Mouse (Mus musculus) midbrain, embryonic 14.5 days (tissue): Measurements from ENCODE around the gene Efcab11. TPM values are rescaled to one million over a fixed set of nuclear protein-coding genes. Genes with fewer than 3 reads are reported as not detected.
A peak's percentile ranks its signal among the peaks of the same experiment; 100 is the strongest.
"Not testable (repeated sequence)": the region's sequence is repeated elsewhere in the genome, so short reads cannot be mapped to it uniquely, and the experiment has no call there.

ENCODE experiments used
- ATAC-seq: fragments of 200-750 bp; cut with Nextera tagmentation; 2 replicates; pipeline ENCODE4 v1.8.0; 2017; ENCODE audit warnings: moderate number of reproducible peaks, moderate library complexity; ENCODE audit not compliant: low FRiP score, low TSS enrichment
- DNase-seq: peaks from one replicate; pipeline ENCODE4 v3.0.0-alpha.2; 2015
- H3K27ac ChIP-seq: fragments of 300-500 bp; sonication (generic); replicated peaks from 2 replicates; pipeline ENCODE4 v1.5.1; 2014; ENCODE audit warnings: mild to moderate bottlenecking, low read depth, low read length, moderate library complexity
- H3K27me3 ChIP-seq: fragments of 300-500 bp; sonication (generic); 2 replicates; pipeline ENCODE4 v1.6.1; 2014; ENCODE audit warnings: low read length, control low read depth, mixed read lengths; ENCODE audit not compliant: control insufficient read depth, insufficient read depth
- H3K36me3 ChIP-seq: fragments of 300-500 bp; sonication (generic); 2 replicates; pipeline ENCODE4 v1.6.1; 2014; ENCODE audit warnings: low read length, control low read depth; ENCODE audit not compliant: control insufficient read depth, insufficient read depth
- H3K4me1 ChIP-seq: fragments of 300-500 bp; sonication (generic); 2 replicates; pipeline ENCODE4 v1.6.1; 2014; ENCODE audit warnings: mild to moderate bottlenecking, antibody characterized with exemption, low read length, control low read depth; ENCODE audit not compliant: control insufficient read depth, insufficient read depth
- H3K4me2 ChIP-seq: fragments of 300-500 bp; sonication (generic); 2 replicates; pipeline ENCODE4 v1.6.1; 2014; ENCODE audit warnings: mild to moderate bottlenecking, low read length, moderate library complexity
- H3K4me3 ChIP-seq: fragments of 300-500 bp; sonication (generic); replicated peaks from 2 replicates; pipeline ENCODE4 v1.5.1; 2014; ENCODE audit warnings: low read depth, low read length
- H3K9ac ChIP-seq: fragments of 300-500 bp; sonication (generic); replicated peaks from 2 replicates; pipeline ENCODE4 v1.6.1; 2014; ENCODE audit warnings: mild to moderate bottlenecking, low read length, moderate library complexity
- H3K9me3 ChIP-seq: fragments of 300-500 bp; sonication (generic); 2 replicates; pipeline ENCODE4 v1.6.1; 2016; ENCODE audit warnings: low read length, control low read depth, mixed read lengths; ENCODE audit not compliant: control insufficient read depth
- WGBS: fragments of 180-500 bp; shearing (Covaris S2); extraction: QIAGEN DNeasy Blood & Tissue Kit; methylation state at CpG from one replicate; pipeline ENCODE4 v1.1.7; 2014; 5-methylcytosine and 5-hydroxymethylcytosine counted together
- polyA plus RNA-seq: library from polyadenylated mRNA; unstranded; fragments of >200 nt; fragmentation: Nextera tagmentation; extraction: Ambion mirVana; gene quantifications from 2 replicates; pipeline ENCODE4 v1.2.1, GENCODE M21; 2014

Efcab11 gene
- polyA plus RNA-seq, 1 experiment from 2014 or later, result 6.5 TPM

DNA sequence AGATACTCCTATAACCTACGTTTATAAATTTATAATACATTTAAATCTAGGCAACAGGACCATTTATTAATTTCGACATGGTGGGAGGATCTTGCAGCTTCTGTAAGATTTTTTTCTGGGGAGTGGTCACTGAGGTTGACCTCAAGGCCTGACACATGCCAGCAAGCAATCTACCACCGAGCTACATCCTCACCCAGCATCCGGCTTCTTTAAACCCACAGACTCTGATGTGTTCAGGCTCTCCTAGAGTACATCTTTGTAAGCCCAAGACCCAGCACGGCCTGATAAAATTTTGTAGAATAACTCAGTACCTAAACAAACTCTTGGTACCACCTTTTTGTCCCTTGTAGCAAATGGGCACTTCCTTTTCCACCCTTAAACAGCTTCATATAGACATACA lies 46.7 kb downstream of the Efcab11 start:
- H3K4me1 ChIP-seq, result peaks cover 10% of the 10 kb centered on the region
- no peaks in the 10 kb centered on the region for H3K9me3 ChIP-seq
- no peaks in the 10 kb centered on the region for H3K27me3 ChIP-seq
- no peak overlapping the region for H3K9ac ChIP-seq
- WGBS, result 93% methylated on average over 5 of the region's 5 CpGs
- no peak for ATAC-seq
- H3K27ac ChIP-seq, result no peak overlapping the region
- H3K4me2 ChIP-seq, result no peak overlapping the region
- no peak for DNase-seq
- no peak overlapping the region for H3K4me3 ChIP-seq
- H3K36me3 ChIP-seq, result no peaks in the 10 kb centered on the region

- Histone ChIP-seq H3K9me3 (no peaks in the 10 kb centered on the region), H3K4me1 (peaks cover 10% of the 10 kb centered on the region), H3K9ac (no peak overlapping the region), H3K4me3 (0 out of 2 replicates have a peak overlapping the region, but pooled peaks have one; percentile 7), H3K4me2 (peak overlapping the region; percentile 42), H3K27ac (peak overlapping the region; percentile 78), H3K27me3 (no peaks in the 10 kb centered on the region), H3K36me3 (no peaks in the 10 kb centered on the region)
- 33% methylated on average over 20 of the region's 20 CpGs for whole genome bisulfite sequencing
- peak; percentile 72 for ATAC-seq
- DNase-seq, result peak; percentile 96
Measured at GRCm38 (mm10) chr12:99836404-99837131, 47.7 kb downstream of the Efcab11 start.

DNA sequence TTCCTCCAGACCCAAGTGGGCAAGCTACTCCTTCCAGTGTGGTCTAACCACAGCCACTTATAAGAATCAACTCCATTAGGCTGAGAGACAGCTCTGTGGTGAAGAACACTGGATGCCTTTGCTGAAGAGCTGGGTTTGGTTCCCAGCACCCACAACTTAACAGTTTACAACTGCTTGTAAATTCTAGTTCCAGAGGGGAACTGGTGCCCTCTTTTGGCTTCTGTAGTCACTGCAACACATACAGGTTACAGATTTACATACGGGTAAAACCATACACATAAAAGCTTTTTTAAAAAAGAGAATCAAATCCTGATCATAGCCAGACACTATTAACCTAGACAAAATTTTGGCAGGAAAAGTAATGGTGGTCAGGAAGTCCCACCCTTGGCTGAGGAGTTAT lies 50.8 kb downstream of the Efcab11 start:
- Histone ChIP-seq H3K36me3 (no peaks in the 10 kb centered on the region), H3K9ac (no peak overlapping the region), H3K4me2 (no peak overlapping the region), H3K4me3 (no peak overlapping the region), H3K9me3 (no peaks in the 10 kb centered on the region), H3K27me3 (no peaks in the 10 kb centered on the region), H3K4me1 (peaks cover 10% of the 10 kb centered on the region), H3K27ac (no peak overlapping the region)
- 96% methylated on average over 1 of the region's 1 CpGs for WGBS
- DNase-seq (no peak), ATAC-seq (no peak)

DNA sequence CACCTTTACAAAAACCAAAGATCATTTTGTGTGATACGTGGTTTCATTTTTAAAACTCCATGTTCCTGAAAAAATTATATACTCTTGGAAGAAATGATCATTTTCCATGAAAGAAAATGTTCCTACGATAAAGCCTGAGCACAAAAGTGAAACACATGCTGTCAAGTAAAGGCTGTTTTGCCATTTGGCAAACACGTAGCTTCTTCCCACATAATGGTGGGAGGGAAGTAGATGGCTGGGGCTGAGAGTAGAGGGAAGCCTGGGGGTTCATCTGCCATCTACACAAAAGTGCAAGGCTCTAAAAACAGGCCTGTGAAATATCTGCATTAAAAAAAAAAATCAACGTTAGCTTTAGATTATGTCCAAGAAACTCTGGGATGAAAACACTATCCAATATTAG lies 61.6 kb downstream of the Efcab11 start:
- DNase-seq, result no peak
- no peak overlapping the region for H3K4me2 ChIP-seq
- WGBS, result 90% methylated on average over 4 of the region's 4 CpGs
- H3K27me3 ChIP-seq, result no peaks in the 10 kb centered on the region
- no peaks in the 10 kb centered on the region for H3K9me3 ChIP-seq
- H3K36me3 ChIP-seq, result no peaks in the 10 kb centered on the region
- no peak overlapping the region for H3K9ac ChIP-seq
- no peak for ATAC-seq
- H3K4me1 ChIP-seq, result no peaks in the 10 kb centered on the region
- H3K27ac ChIP-seq, result no peak overlapping the region
- no peak overlapping the region for H3K4me3 ChIP-seq

- DNase-seq, result no peak
- Histone ChIP-seq H3K27ac (no peak overlapping the region), H3K27me3 (no peaks in the 10 kb centered on the region), H3K4me1 (no peaks in the 10 kb centered on the region), H3K9me3 (no peaks in the 10 kb centered on the region), H3K9ac (no peak overlapping the region), H3K36me3 (no peaks in the 10 kb centered on the region), H3K4me3 (no peak overlapping the region), H3K4me2 (no peak overlapping the region)
- no peak for ATAC-seq
- 84% methylated on average over 12 of the region's 12 CpGs for WGBS
Measured at GRCm38 (mm10) chr12:99821309-99821934, 62.8 kb downstream of the Efcab11 start.

GRCm38 (mm10) chr12:99819186-99819974 lies 64.9 kb downstream of the Efcab11 start:
- DNase-seq, result peak; percentile 35
- WGBS, result 78% methylated on average over 4 of the region's 4 CpGs
- Histone ChIP-seq H3K27me3 (no peaks in the 10 kb centered on the region), H3K9me3 (no peaks in the 10 kb centered on the region), H3K36me3 (no peaks in the 10 kb centered on the region), H3K4me3 (no peak overlapping the region), H3K9ac (no peak overlapping the region), H3K4me2 (no peak overlapping the region), H3K4me1 (no peaks in the 10 kb centered on the region), H3K27ac (no peak overlapping the region)
- ATAC-seq, result no peak

DNA sequence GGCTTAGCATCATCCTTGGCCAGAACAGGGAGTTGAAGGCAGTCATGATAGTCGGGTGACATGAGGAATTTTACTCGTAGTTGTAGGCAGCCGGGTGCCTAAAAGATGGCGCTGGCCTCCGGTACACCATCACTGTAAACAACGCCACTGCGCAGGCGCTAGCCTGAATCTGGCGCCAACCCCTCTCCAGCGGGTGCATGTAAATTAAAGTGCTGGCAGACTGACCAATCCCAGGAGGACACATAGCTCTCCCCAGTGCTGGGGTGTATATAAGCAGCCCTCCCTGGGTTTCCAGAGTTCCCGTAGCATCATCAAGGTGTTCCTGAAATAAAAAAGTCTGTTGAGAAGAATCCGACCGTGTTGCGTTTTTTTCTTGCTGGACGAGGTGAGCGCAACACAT lies 66.2 kb downstream of the Efcab11 start:
- H3K27ac ChIP-seq, H3K9me3 ChIP-seq, ATAC-seq, DNase-seq, H3K27me3 ChIP-seq, H3K4me1 ChIP-seq, H3K9ac ChIP-seq, H3K4me2 ChIP-seq, H3K36me3 ChIP-seq, H3K4me3 ChIP-seq: not testable (repeated sequence)
- WGBS, result 98% methylated on average over 16 of the region's 16 CpGs

- WGBS, result 94% methylated on average over 8 of the region's 8 CpGs
- Histone ChIP-seq H3K27me3 (no peaks in the 10 kb centered on the region), H3K4me2 (no peak overlapping the region), H3K4me1 (no peaks in the 10 kb centered on the region), H3K36me3 (no peaks in the 10 kb centered on the region), H3K9ac (no peak overlapping the region), H3K27ac (no peak overlapping the region), H3K9me3 (no peaks in the 10 kb centered on the region), H3K4me3 (no peak overlapping the region)
- no peak for ATAC-seq
- DNase-seq, result no peak
Measured at GRCm38 (mm10) chr12:99815244-99815643, 69.0 kb downstream of the Efcab11 start.
